21 mouse cellular contexts compared by ENCODE assay signal in genomic region chr4:154700436-154700835, GRCm38 (mm10). TPM values are rescaled to one million over a fixed set of nuclear protein-coding genes. Genes with fewer than 3 reads are reported as not detected.
A peak's percentile ranks its signal among the peaks of the same experiment; 100 is the strongest.
DNase-seq lines count a peak whose midpoint lies in the region; ATAC-seq and TF ChIP-seq lines count a peak whose summit lies in the region.
"Had no signal": no experiment of that assay in that cellular context is flagged by ENCODE, and none has a peak within 500 bp of the region (broad histone marks: within the 10 kb centered on the region; RNA-seq: fewer than 3 reads in every experiment).

No protein-coding gene starts in this region.

- no peak for TF ChIP-seq EP300 in lung, postnatal 0 days (IDR thresholded peaks at IDR 0.05)

- no peaks in the 10 kb centered on the region for H3K36me3 ChIP-seq in heart, embryonic 10.5 days
- H3K36me3 ChIP-seq in intestine, embryonic 14.5 days (ENCODE audit: control insufficient read depth, insufficient read depth, low read length) = no peaks in the 10 kb centered on the region
- no peaks in the 10 kb centered on the region for H3K36me3 ChIP-seq in intestine, postnatal 0 days (ENCODE audit: control insufficient read depth, insufficient read depth)
- H3K36me3 ChIP-seq in limb, embryonic 12.5 days = no peaks in the 10 kb centered on the region
- H3K36me3 ChIP-seq in lung, postnatal 0 days (ENCODE audit: insufficient read depth, low read length) = no peaks in the 10 kb centered on the region
- H3K36me3 ChIP-seq: embryonic facial prominence, embryonic 15.5 days; forebrain, embryonic 12.5 days; hindbrain, embryonic 15.5 days had no signal

- H3K27me3 ChIP-seq in heart, embryonic 10.5 days (ENCODE audit: insufficient read depth, poor library complexity, severe bottlenecking) = peaks cover 36% of the 10 kb centered on the region; the same call in 1 of the 2 replicates
- no peaks in the 10 kb centered on the region for H3K27me3 ChIP-seq in intestine, embryonic 14.5 days (replicated peaks; ENCODE audit: control insufficient read depth, insufficient read depth, low read length)
- H3K27me3 ChIP-seq in intestine, postnatal 0 days (replicated peaks; ENCODE audit: control insufficient read depth, insufficient read depth, low read length) = no peaks in the 10 kb centered on the region
- H3K27me3 ChIP-seq in limb, embryonic 12.5 days = no peaks in the 10 kb centered on the region
- H3K27me3 ChIP-seq in lung, postnatal 0 days (replicated peaks; ENCODE audit: insufficient read depth, low read length) = no peaks in the 10 kb centered on the region
- H3K27me3 ChIP-seq: CH12.LX; hindbrain, embryonic 15.5 days had no signal

- intact Hi-C loops in heart, postnatal 36 days (cut with DNase I) = loop anchor here (5.0 kb wide), 1 partner anchor 97 kb away; no protein-coding TSS in a partner anchor

- H3K9ac ChIP-seq in intestine, embryonic 14.5 days (ENCODE audit: low read length) = no peak overlapping the region
- no peak overlapping the region for H3K9ac ChIP-seq in intestine, postnatal 0 days (ENCODE audit: low read depth, low read length)
- H3K9ac ChIP-seq in limb, embryonic 12.5 days (replicated peaks) = no peak overlapping the region
- no peak overlapping the region for H3K9ac ChIP-seq in lung, postnatal 0 days (replicated peaks; ENCODE audit: low read depth)
- H3K9ac ChIP-seq: embryonic facial prominence, embryonic 15.5 days; forebrain, embryonic 12.5 days; forebrain, postnatal 0 days; hindbrain, embryonic 15.5 days had no signal

- no peaks in the 10 kb centered on the region for H3K9me3 ChIP-seq in heart, embryonic 10.5 days
- no peaks in the 10 kb centered on the region for H3K9me3 ChIP-seq in intestine, embryonic 14.5 days (ENCODE audit: control insufficient read depth, low read length)
- H3K9me3 ChIP-seq in intestine, postnatal 0 days (ENCODE audit: control insufficient read depth) = no peaks in the 10 kb centered on the region
- no peaks in the 10 kb centered on the region for H3K9me3 ChIP-seq in limb, embryonic 12.5 days
- H3K9me3 ChIP-seq in lung, postnatal 0 days (ENCODE audit: low read length) = no peaks in the 10 kb centered on the region
- H3K9me3 ChIP-seq: embryonic facial prominence, embryonic 15.5 days; forebrain, embryonic 12.5 days; hindbrain, embryonic 15.5 days had no signal

- H3K4me2 ChIP-seq in intestine, embryonic 14.5 days (ENCODE audit: low read length) = no peak overlapping the region
- no peak overlapping the region for H3K4me2 ChIP-seq in intestine, postnatal 0 days (replicated peaks; ENCODE audit: low read depth)
- no peak overlapping the region for H3K4me2 ChIP-seq in limb, embryonic 12.5 days
- no peak overlapping the region for H3K4me2 ChIP-seq in lung, postnatal 0 days (replicated peaks; ENCODE audit: low read depth, low read length)
- H3K4me2 ChIP-seq: embryonic facial prominence, embryonic 15.5 days; forebrain, embryonic 12.5 days; hindbrain, embryonic 15.5 days had no signal

- DNase-seq in heart, embryonic 10.5 days (ENCODE audit: low spot score) = peak; percentile 73
- no peak for DNase-seq in heart, postnatal 36 days
- DNase-seq in intestine, embryonic 14.5 days (ENCODE audit: low spot score) = peak; percentile 27
- no peak for DNase-seq in lung, postnatal 0 days (ENCODE audit: low spot score)
- DNase-seq: adrenal gland, adult 2 months; adrenal gland, postnatal 25 days; cerebellum, adult 2 months; forebrain, postnatal 0 days; gastrocnemius, postnatal 14 days had no signal

- H3K27ac ChIP-seq in heart, embryonic 10.5 days = 0 out of 2 replicates have a peak overlapping the region, but pooled peaks have one; percentile 29
- H3K27ac ChIP-seq in intestine, embryonic 14.5 days (ENCODE audit: low read depth) = no peak overlapping the region
- H3K27ac ChIP-seq in intestine, postnatal 0 days (ENCODE audit: low read depth, low read length) = no peak overlapping the region
- peak overlapping the region; percentile 66; the same call in 1 of the 2 replicates for H3K27ac ChIP-seq in limb, embryonic 12.5 days
- H3K27ac ChIP-seq in lung, postnatal 0 days (ENCODE audit: low read length) = no peak overlapping the region
- H3K27ac ChIP-seq: embryonic facial prominence, embryonic 15.5 days; forebrain, embryonic 12.5 days; hindbrain, embryonic 15.5 days had no signal

- no peak for TF ChIP-seq CTCF in intestine, postnatal 0 days (IDR thresholded peaks at IDR 0.05; ENCODE audit: low read depth)
- no peak for TF ChIP-seq CTCF in lung, postnatal 0 days (IDR thresholded peaks at IDR 0.05)

- H3K4me3 ChIP-seq in heart, embryonic 10.5 days = no peak overlapping the region
- H3K4me3 ChIP-seq in intestine, embryonic 14.5 days (ENCODE audit: low read depth, low read length) = no peak overlapping the region
- no peak overlapping the region for H3K4me3 ChIP-seq in intestine, postnatal 0 days (ENCODE audit: low read depth, low read length)
- H3K4me3 ChIP-seq in limb, embryonic 12.5 days (replicated peaks) = no peak overlapping the region
- H3K4me3 ChIP-seq in lung, postnatal 0 days (ENCODE audit: low read depth, low read length) = no peak overlapping the region
- H3K4me3 ChIP-seq: embryonic facial prominence, embryonic 15.5 days; forebrain, embryonic 12.5 days; hindbrain, embryonic 15.5 days had no signal

- ATAC-seq in intestine, embryonic 14.5 days (replicated peaks; ENCODE audit: low FRiP score, low TSS enrichment, low read depth) = no peak
- no peak for ATAC-seq in intestine, postnatal 0 days
- 0 out of 2 replicates have a peak, but pooled peaks have one; percentile 8 for ATAC-seq in erythroblast, adult 5-6 weeks (replicated peaks; ENCODE audit: low FRiP score, poor library complexity, severe bottlenecking)
- no peak for ATAC-seq in limb, embryonic 12.5 days (ENCODE audit: insufficient number of reproducible peaks, insufficient read depth, low FRiP score, low TSS enrichment, low read depth)
- ATAC-seq in lung, postnatal 0 days = no peak
- ATAC-seq: forebrain, postnatal 0 days; Patski had no signal

- peaks cover 44% of the 10 kb centered on the region for H3K4me1 ChIP-seq in heart, embryonic 10.5 days
- no peaks in the 10 kb centered on the region for H3K4me1 ChIP-seq in intestine, embryonic 14.5 days (replicated peaks; ENCODE audit: control insufficient read depth, insufficient read depth, low read length)
- no peaks in the 10 kb centered on the region for H3K4me1 ChIP-seq in intestine, postnatal 0 days (replicated peaks; ENCODE audit: control insufficient read depth, insufficient read depth, low read length)
- H3K4me1 ChIP-seq in limb, embryonic 12.5 days (replicated peaks) = peaks cover 88% of the 10 kb centered on the region
- H3K4me1 ChIP-seq in lung, postnatal 0 days (ENCODE audit: insufficient read depth, low read depth, low read length) = no peaks in the 10 kb centered on the region
- H3K4me1 ChIP-seq: embryonic facial prominence, embryonic 15.5 days; hindbrain, embryonic 15.5 days had no signal

- 89% methylated on average over 6 of the region's 6 CpGs for WGBS in heart, embryonic 10.5 days
- 90% methylated on average over 6 of the region's 6 CpGs for WGBS in intestine, embryonic 14.5 days
- WGBS in intestine, postnatal 0 days = 91% methylated on average over 6 of the region's 6 CpGs
- WGBS in limb, embryonic 12.5 days = 87% methylated on average over 6 of the region's 6 CpGs
- whole genome bisulfite sequencing in lung, postnatal 0 days = 91% methylated on average over 6 of the region's 6 CpGs

RNA-seq across cellular contexts. Expression of gene Actrt2, which starts 32.8 kb away (rescaled TPM):
- polyA plus RNA-seq in heart, embryonic 10.5 days (2016; fragmentation: Nextera tagmentation; extraction: Ambion mirVana) = not detected in 2 replicates
- not detected for total RNA-seq in heart, postnatal 36 days (2021)
- polyA plus RNA-seq in intestine, embryonic 14.5 days (2014; fragmentation: Nextera tagmentation; extraction: Ambion mirVana) = not detected in 2 replicates
- polyA plus RNA-seq in intestine, postnatal 0 days (2015; fragmentation: Nextera tagmentation; extraction: Ambion mirVana) = not detected in 2 replicates
- total RNA-seq in erythroblast, adult 5-6 weeks (2015; ENCODE audit: low replicate concordance) = not detected in 2 replicates
- not detected in 2 replicates for total RNA-seq in erythroblast, adult 5-6 weeks (2017; ENCODE audit: low replicate concordance)
- not detected in 2 replicates for polyA plus RNA-seq in limb, embryonic 12.5 days (2016; fragmentation: Nextera tagmentation; extraction: Ambion mirVana)
- polyA plus RNA-seq in lung, postnatal 0 days (2015; fragmentation: Nextera tagmentation; extraction: Ambion mirVana) = not detected in 2 replicates
- total RNA-seq: adrenal gland, adult 2 months; adrenal gland, postnatal 25 days; CH12.LX; forebrain, postnatal 0 days; gastrocnemius, adult 18-20 months; gastrocnemius, postnatal 14 days; heart, postnatal 10 days had no signal
- polyA plus RNA-seq: adrenal gland, adult 2 months; cerebellum, adult 2 months; embryonic facial prominence, embryonic 11.5 days; embryonic facial prominence, embryonic 15.5 days; forebrain, embryonic 12.5 days; forebrain, postnatal 0 days; hindbrain, embryonic 11.5 days; hindbrain, embryonic 15.5 days; Patski had no signal

Comparison
In these comparisons a context has a peak if more than half of its experiments do, and no peak if none do; other contexts are left out.
1. DNase-seq: peak in heart, embryonic 10.5 days (single experiment) and intestine, embryonic 14.5 days (single experiment); none in heart, postnatal 36 days (0 of 2) and lung, postnatal 0 days (single experiment).
2. H3K27ac ChIP-seq: peak in heart, embryonic 10.5 days (single experiment) and limb, embryonic 12.5 days (single experiment); none in intestine, embryonic 14.5 days (single experiment), intestine, postnatal 0 days (single experiment) and lung, postnatal 0 days (single experiment).